Mouse (Mus musculus) CH12.LX (cell line): ENCODE results near the gene Efna1.

Experiments
- CHD2 ChIP-seq: IDR thresholded peaks from 2 replicates; pipeline ENCODE4 v1.6.1; 2011; ENCODE audit warnings: low read length, improper control_type of control experiment
- CTCF ChIP-seq, 2 experiments: IDR thresholded peaks in 1 of 2; conservative IDR thresholded peaks in 1 of 2; 2 replicates each; pipeline ENCODE4 v1.5.1; 2011 to 2012; ENCODE audit warnings: low read depth in 2 of 2, low read length in 2 of 2, improper control_type of control experiment in 1 of 2, inconsistent platforms in 1 of 2, mild to moderate bottlenecking in 1 of 2, moderate library complexity in 1 of 2
- EP300 ChIP-seq: IDR thresholded peaks from 2 replicates; pipeline ENCODE4 v1.6.1; 2011; ENCODE audit warnings: low read length, improper control_type of control experiment
- JUN ChIP-seq: IDR thresholded peaks from 2 replicates; pipeline ENCODE4 v1.6.1; 2011; ENCODE audit warnings: low read depth, mild to moderate bottlenecking, low read length, improper control_type of control experiment, moderate library complexity; ENCODE audit not compliant: insufficient read depth
- JUND ChIP-seq: conservative IDR thresholded peaks from 2 replicates; pipeline ENCODE4 v1.6.1; 2011; ENCODE audit warnings: low read depth, low read length, improper control_type of control experiment
- MAZ ChIP-seq: IDR thresholded peaks from 2 replicates; pipeline ENCODE4 v1.6.1; 2012; ENCODE audit warnings: low read depth, mild to moderate bottlenecking, inconsistent platforms, low read length, improper control_type of control experiment, moderate library complexity
- PAX5 ChIP-seq: IDR thresholded peaks from 2 replicates; pipeline ENCODE4 v1.6.1; 2012; ENCODE audit warnings: low read length, inconsistent platforms, mixed read lengths
- POLR2A ChIP-seq: IDR thresholded peaks from 2 replicates; pipeline ENCODE4 v1.6.1; 2011; ENCODE audit warnings: low read depth, mild to moderate bottlenecking, improper control_type of control experiment, low read length
- TCF12 ChIP-seq: IDR thresholded peaks from 2 replicates; pipeline ENCODE4 v1.6.1; 2014; ENCODE audit warnings: low read depth, mild to moderate bottlenecking, inconsistent platforms, low read length, improper control_type of control experiment
- USF1 ChIP-seq: IDR thresholded peaks from 2 replicates; pipeline ENCODE4 v1.6.1; 2014; ENCODE audit warnings: low read depth, mild to moderate bottlenecking, inconsistent platforms, low read length, improper control_type of control experiment
- ZKSCAN1 ChIP-seq: IDR thresholded peaks from 2 replicates; pipeline ENCODE4 v1.6.1; 2012; ENCODE audit warnings: low read depth, inconsistent platforms, low read length, improper control_type of control experiment, borderline replicate concordance
- ZMIZ1 ChIP-seq: IDR thresholded peaks from 2 replicates; pipeline ENCODE4 v1.6.1; 2012; ENCODE audit warnings: low read depth, mild to moderate bottlenecking, inconsistent platforms, low read length, improper control_type of control experiment
- ZNF384 ChIP-seq: IDR thresholded peaks from 2 replicates; pipeline ENCODE4 v1.6.1; 2012; ENCODE audit warnings: low read depth, low read length, improper control_type of control experiment, inconsistent platforms

- TF ChIP-seq JUND (no peak), ZNF384 (no peak), EP300 (no peak), CTCF (conservative IDR thresholded peaks at IDR 0.05 in 1 of 2, IDR thresholded peaks at IDR 0.05 in 1 of 2; ENCODE audit: low read depth in 2 of 2, low read length in 2 of 2) (peak; percentile 60 to 72), ZKSCAN1 (no peak), MAZ (peak; percentile 50; the same call in 1 of the 2 replicates), USF1 (no peak), JUN (no peak), CHD2 (no peak; the same call in 1 of the 2 replicates), POLR2A (peak; percentile 36; the same call in 1 of the 2 replicates), PAX5 (no peak), TCF12 (0 out of 2 replicates have a peak, but pooled peaks have one; percentile 36), ZMIZ1 (no peak)
Measured at GRCm38 (mm10) chr3:89315195-89315929, 34.4 kb upstream of the Efna1 start.
